Mouse (Mus musculus): ENCODE data around the gene Tnfrsf22. TPM values are rescaled to one million over a fixed set of nuclear protein-coding genes. Genes with fewer than 3 reads are reported as not detected.

The Tnfrsf22 gene
- polyA plus RNA-seq, 1 experiment, result 2.9 TPM

DNA sequence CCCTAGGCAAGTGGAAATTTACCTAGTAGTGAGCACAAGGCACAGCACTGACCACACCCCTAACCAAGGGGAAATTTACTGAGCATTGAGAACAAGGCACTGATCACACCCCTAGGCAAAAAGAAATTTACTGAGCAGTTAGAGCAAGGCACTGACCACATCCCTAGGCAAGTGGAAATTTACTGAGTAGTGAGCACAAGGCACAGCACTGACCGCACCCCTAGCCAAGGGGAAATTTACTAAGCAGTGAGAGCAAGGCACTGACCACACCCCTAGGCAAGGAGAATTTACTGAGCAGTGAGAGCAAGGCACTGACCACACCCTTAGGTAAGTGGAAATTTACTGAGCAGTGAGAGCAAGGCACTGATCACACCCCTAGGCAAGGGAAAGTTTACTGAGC is 12.8 kb downstream of the Tnfrsf22 start:
- Histone ChIP-seq H3K27ac (ENCODE audit: insufficient read depth, low read length) (no peak overlapping the region), H3K4me3 (ENCODE audit: insufficient read depth, low read length) (no peak overlapping the region), H3K4me1 (ENCODE audit: control insufficient read depth, insufficient read depth, low read length) (no peaks in the 10 kb centered on the region)
- TF ChIP-seq CTCF (IDR thresholded peaks at IDR 0.05; ENCODE audit: extremely low read depth, insufficient read depth, low read length) (no peak), POLR2A (IDR thresholded peaks at IDR 0.05; ENCODE audit: extremely low read depth, insufficient read depth, low read length) (no peak)

DNA sequence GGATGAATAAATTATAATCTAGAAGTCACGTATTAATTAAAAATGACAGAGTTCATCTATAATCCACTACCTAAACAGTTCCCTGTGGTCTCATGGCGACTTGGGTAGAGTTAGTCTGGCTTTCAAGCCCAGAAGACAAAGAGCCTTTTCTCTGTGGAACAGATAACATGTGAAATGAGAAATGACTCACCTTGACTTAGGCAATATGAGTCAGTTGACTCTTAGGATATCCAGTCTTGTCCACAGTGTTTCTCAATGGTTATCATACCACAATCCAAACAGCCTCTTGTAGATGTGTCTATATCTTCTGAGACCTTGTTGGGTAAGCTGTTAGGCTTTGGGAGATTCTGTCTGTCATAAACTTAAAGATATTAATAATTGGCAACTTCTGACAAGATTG is 18.0 kb downstream of the Tnfrsf22 start:
- no peak for TF ChIP-seq CTCF (IDR thresholded peaks at IDR 0.05; ENCODE audit: extremely low read depth, insufficient read depth, low read length)
- no peak for TF ChIP-seq POLR2A (IDR thresholded peaks at IDR 0.05; ENCODE audit: extremely low read depth, insufficient read depth, low read length)
- Histone ChIP-seq H3K4me1 (ENCODE audit: control insufficient read depth, insufficient read depth, low read length) (no peaks in the 10 kb centered on the region), H3K4me3 (ENCODE audit: insufficient read depth, low read length) (no peak overlapping the region), H3K27ac (ENCODE audit: insufficient read depth, low read length) (no peak overlapping the region)

DNA sequence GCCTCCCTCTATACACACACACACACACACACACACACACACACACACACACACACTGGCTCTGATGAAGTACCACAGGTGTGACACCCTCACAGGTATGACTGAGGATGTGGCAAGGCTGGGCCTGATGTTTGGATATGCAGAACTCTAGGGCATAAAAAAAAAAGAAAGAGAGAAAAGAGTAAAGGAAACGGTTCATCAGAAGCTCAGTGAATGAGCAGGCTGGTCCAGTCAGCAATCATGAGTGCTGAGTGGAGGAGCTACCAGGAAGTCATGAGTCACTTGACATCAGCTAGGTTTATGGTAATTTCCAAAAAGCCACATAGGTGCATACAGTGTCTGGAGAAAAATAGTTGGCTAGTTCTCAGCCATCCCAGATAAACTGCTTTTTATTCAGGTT is 20.0 kb downstream of the Tnfrsf22 start:
- TF ChIP-seq POLR2A (IDR thresholded peaks at IDR 0.05; ENCODE audit: extremely low read depth, insufficient read depth, low read length), result no peak
- TF ChIP-seq CTCF (IDR thresholded peaks at IDR 0.05; ENCODE audit: extremely low read depth, insufficient read depth, low read length), result no peak
- Histone ChIP-seq H3K27ac (ENCODE audit: insufficient read depth, low read length) (no peak overlapping the region), H3K4me1 (ENCODE audit: control insufficient read depth, insufficient read depth, low read length) (no peaks in the 10 kb centered on the region), H3K4me3 (ENCODE audit: insufficient read depth, low read length) (no peak overlapping the region)

DNA sequence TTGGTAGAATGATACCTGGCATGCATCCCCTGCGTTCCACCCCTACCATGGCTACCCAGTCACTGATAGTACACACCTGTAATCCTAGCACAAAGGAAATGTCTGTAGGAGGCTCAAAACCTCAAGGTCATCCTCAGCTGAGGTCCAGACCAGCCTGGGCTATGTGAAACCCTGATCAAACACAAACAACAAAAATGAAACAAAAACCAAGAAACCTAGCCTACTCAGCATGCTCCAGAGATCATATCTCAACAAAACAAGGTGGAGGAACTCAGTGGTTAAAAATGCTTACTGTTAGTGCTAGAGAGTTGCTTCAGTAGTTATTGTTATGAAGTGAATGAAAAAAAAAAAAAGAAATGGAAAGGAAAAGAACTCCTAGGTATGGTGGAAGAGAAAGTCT is 20.9 kb downstream of the Tnfrsf22 start, which contains the start of gene Tnfrsf26:
Tnfrsf26 (minus strand) TSS at position 183 of the 400 bp plus-strand sequence.
- TF ChIP-seq POLR2A (IDR thresholded peaks at IDR 0.05; ENCODE audit: extremely low read depth, insufficient read depth, low read length), result no peak
- no peak for TF ChIP-seq CTCF (IDR thresholded peaks at IDR 0.05; ENCODE audit: extremely low read depth, insufficient read depth, low read length)
- Histone ChIP-seq H3K27ac (ENCODE audit: insufficient read depth, low read length) (no peak within 1 kb of the TSS), H3K4me1 (ENCODE audit: control insufficient read depth, insufficient read depth, low read length) (no peaks in the 10 kb centered on the region), H3K4me3 (ENCODE audit: insufficient read depth, low read length) (no peak within 1 kb of the TSS)

DNA sequence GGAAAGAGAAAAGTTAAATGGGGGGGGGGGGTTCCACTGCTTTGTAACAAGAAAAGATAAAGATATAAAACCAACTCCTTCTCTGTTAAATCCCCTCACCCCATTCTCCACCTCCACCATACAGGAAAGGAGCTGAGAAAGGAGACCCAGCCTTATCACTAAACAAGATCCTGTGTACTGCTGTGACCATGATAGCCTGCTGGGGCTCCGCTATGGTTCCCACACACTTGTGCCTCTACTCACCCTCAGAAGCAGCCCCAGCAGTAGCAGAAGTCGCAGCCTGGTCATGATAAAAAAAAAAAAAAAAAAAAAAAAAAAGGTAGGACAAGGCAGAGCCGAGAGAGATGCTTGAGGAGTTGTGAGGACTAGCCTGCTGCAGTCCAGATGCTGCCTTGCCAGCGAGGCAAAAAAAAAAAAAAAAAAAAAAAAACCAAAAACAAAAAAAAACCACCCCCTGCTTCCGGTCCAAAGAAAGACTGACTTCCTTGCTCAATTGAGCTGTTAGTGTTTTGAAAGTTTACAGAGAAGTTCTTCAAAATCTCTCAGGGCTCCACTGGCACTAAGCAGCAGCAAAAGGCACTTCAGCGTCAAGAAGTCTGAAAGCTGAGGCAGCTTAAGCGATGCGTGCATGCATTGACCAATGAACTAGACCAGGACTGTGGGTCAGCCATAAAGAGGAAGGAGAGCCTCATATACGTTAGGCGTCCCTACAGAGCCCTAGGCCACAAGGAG is 21.7 kb downstream of the Tnfrsf22 start:
- Histone ChIP-seq H3K4me3 (ENCODE audit: insufficient read depth, low read length) (no peak overlapping the region), H3K4me1 (ENCODE audit: control insufficient read depth, insufficient read depth, low read length) (no peaks in the 10 kb centered on the region), H3K27ac (ENCODE audit: insufficient read depth, low read length) (no peak overlapping the region)
- TF ChIP-seq CTCF (IDR thresholded peaks at IDR 0.05; ENCODE audit: extremely low read depth, insufficient read depth, low read length) (no peak), POLR2A (IDR thresholded peaks at IDR 0.05; ENCODE audit: extremely low read depth, insufficient read depth, low read length) (no peak)

DNA sequence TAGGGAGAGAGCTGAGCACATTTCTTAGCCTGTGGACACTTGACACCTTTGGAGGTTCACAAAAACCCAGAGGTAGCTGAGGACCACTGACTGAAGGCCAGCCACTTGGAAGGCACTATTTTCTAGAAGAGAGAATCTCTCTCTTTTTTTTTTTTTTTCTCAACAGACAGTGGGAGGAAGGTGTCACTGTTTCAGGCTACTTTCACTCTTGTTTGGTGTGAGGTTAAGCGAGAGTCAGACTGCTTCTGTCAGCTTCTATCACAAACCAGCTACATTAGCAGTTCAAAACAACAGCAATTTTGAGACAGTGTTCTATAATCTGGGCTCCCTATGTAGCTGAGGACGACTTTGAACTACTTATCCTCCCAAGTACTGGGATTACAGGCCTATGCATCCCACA is 23.3 kb downstream of the Tnfrsf22 start:
- Histone ChIP-seq H3K4me3 (ENCODE audit: insufficient read depth, low read length) (no peak overlapping the region), H3K27ac (ENCODE audit: insufficient read depth, low read length) (no peak overlapping the region), H3K4me1 (ENCODE audit: control insufficient read depth, insufficient read depth, low read length) (no peaks in the 10 kb centered on the region)
- no peak for TF ChIP-seq CTCF (IDR thresholded peaks at IDR 0.05; ENCODE audit: extremely low read depth, insufficient read depth, low read length)
- TF ChIP-seq POLR2A (IDR thresholded peaks at IDR 0.05; ENCODE audit: extremely low read depth, insufficient read depth, low read length), result no peak

DNA sequence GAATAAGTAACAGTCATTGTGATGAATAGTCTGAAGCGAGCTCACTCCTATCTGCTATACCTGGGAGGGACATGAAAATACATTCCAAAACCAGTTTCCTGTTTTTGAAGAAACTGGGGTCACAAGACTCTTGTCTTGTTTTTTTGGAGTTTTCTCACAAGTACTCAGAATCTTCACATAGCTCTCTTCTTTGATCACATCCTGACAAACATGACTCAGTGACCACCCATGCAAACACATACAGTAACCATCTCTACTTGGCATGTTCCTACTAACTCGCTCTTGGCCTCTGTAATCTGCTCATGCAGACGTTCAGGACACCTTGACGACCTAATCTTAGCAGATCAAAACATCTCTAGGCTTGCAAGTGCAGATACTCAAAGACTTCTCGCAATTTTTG is 24.3 kb downstream of the Tnfrsf22 start:
- H3K4me3 ChIP-seq (ENCODE audit: insufficient read depth, low read length), result no peak overlapping the region
- no peaks in the 10 kb centered on the region for H3K4me1 ChIP-seq (ENCODE audit: control insufficient read depth, insufficient read depth, low read length)
- no peak overlapping the region for H3K27ac ChIP-seq (ENCODE audit: insufficient read depth, low read length)
- no peak for TF ChIP-seq POLR2A (IDR thresholded peaks at IDR 0.05; ENCODE audit: extremely low read depth, insufficient read depth, low read length)
- TF ChIP-seq CTCF (IDR thresholded peaks at IDR 0.05; ENCODE audit: extremely low read depth, insufficient read depth, low read length), result no peak

DNA sequence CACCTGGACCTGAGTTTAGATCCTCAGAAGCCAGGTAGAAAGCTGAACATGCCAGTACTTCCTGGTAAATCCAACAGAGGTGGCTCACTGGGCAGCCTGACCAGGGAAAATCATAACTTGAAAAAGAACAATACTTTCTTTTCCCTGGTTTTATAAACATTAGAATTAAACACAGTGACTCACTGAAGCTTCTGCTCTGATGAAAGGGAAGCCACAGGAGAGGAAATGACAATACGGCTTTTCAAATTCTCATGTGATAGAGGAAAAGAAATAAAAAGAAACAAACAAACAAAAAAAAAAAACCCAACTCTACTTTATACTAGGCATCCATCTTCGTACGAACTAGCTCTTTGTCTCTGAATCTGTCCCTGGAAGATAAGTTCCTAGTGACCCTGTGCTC is 24.9 kb downstream of the Tnfrsf22 start:
- no peak overlapping the region for H3K27ac ChIP-seq (ENCODE audit: insufficient read depth, low read length)
- H3K4me3 ChIP-seq (ENCODE audit: insufficient read depth, low read length), result no peak overlapping the region
- TF ChIP-seq CTCF (IDR thresholded peaks at IDR 0.05; ENCODE audit: extremely low read depth, insufficient read depth, low read length) (no peak), POLR2A (IDR thresholded peaks at IDR 0.05; ENCODE audit: extremely low read depth, insufficient read depth, low read length) (no peak)
- H3K4me1 ChIP-seq (ENCODE audit: control insufficient read depth, insufficient read depth, low read length), result no peaks in the 10 kb centered on the region

DNA sequence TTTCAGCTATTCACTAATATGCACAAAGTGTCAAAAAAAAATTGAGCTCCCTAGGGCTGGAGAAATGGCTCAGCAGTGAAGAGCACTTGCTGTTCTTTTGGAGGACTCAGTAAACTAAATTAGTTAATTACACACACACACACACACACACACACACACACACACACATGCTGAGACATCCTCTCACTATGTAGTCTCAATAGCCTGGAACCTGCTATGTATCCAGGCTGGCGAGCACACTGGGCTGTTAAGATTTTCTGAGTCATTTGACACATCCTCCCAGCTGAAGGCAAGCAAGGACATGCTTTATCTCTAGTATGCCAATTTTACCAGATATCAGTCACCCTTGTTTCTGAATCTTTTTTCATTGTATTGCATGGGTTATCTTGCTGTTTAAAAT is 28.5 kb downstream of the Tnfrsf22 start:
- Histone ChIP-seq H3K4me1 (ENCODE audit: control insufficient read depth, insufficient read depth, low read length) (no peaks in the 10 kb centered on the region), H3K27ac (ENCODE audit: insufficient read depth, low read length) (no peak overlapping the region), H3K4me3 (ENCODE audit: insufficient read depth, low read length) (no peak overlapping the region)
- TF ChIP-seq POLR2A (IDR thresholded peaks at IDR 0.05; ENCODE audit: extremely low read depth, insufficient read depth, low read length) (no peak), CTCF (IDR thresholded peaks at IDR 0.05; ENCODE audit: extremely low read depth, insufficient read depth, low read length) (no peak)

DNA sequence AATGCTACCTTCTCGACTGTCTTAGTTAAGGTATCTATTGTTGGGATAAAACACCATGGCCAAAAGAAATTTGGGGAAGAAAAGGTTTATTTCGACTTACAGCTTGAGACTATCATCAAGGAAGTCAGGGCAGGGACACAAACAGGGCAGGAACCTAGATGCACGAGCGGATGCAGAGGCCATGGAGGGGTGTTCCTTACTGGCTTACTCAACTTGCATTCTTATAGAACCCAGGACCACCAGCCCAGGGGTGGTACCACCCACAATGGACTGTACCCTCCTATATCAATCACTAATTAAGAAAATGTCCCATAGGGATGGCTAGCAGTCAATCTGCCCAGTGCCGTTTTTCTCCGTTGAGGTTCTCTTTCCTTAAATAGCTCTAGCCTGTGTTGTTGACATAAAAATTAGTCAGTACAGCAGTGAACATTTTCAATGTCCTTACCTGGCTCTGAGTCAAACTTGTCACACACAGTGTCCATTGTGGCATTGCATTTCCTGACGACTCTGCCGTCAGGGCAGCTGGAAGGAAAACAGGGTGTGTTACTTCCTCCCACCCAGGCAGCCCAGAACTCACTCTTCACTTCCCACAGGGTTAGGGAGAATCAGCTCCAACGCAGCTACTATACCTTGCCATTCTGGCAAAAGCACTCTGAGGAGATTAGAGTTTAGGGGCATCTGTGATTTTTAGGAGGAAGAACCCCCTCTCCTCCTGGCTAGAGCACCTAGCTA is 34.9 kb downstream of the Tnfrsf22 start:
- no peak for TF ChIP-seq CTCF (IDR thresholded peaks at IDR 0.05; ENCODE audit: extremely low read depth, insufficient read depth, low read length)
- TF ChIP-seq POLR2A (IDR thresholded peaks at IDR 0.05; ENCODE audit: extremely low read depth, insufficient read depth, low read length), result no peak
- H3K4me1 ChIP-seq (ENCODE audit: control insufficient read depth, insufficient read depth, low read length), result no peaks in the 10 kb centered on the region
- no peak overlapping the region for H3K27ac ChIP-seq (ENCODE audit: insufficient read depth, low read length)
- H3K4me3 ChIP-seq (ENCODE audit: insufficient read depth, low read length), result no peak overlapping the region

All from cortical plate, adult 2 months (tissue).